Mouse (Mus musculus) midbrain, embryonic 16.5 days (tissue): Measurements from ENCODE around the gene Olfr770. TPM values are rescaled to one million over a fixed set of nuclear protein-coding genes. Genes with fewer than 3 reads are reported as not detected.

Experiments
- polyA plus RNA-seq: library from polyadenylated mRNA; unstranded; fragments of >200 nt; fragmentation: Nextera tagmentation; extraction: Ambion mirVana; gene quantifications from 2 replicates; pipeline ENCODE4 v1.2.1, GENCODE M21; 2015

Olfr770 gene
- polyA plus RNA-seq, 1 experiment from 2014 or later = not detected

Other genes starting within 250 kb of the Olfr770 start
- 7.6 and 7.9 TPM in 2 replicates for gene Gdf11, start 247.3 kb downstream of the Olfr770 start, polyA plus RNA-seq
- 152 and 195 TPM in 2 replicates for gene Cd63, start 238.0 kb downstream of the Olfr770 start, polyA plus RNA-seq
- 13.6 TPM in 2 replicates for gene Rdh5, start 216.1 kb downstream of the Olfr770 start, polyA plus RNA-seq
- gene Bloc1s1, start 215.0 kb downstream of the Olfr770 start, polyA plus RNA-seq = 227 and 228 TPM in 2 replicates
- gene Itga7, start 205.2 kb downstream of the Olfr770 start, polyA plus RNA-seq = 6.1 and 9.2 TPM in 2 replicates
- not detected in 2 replicates for gene Mettl7b, start 178.0 kb downstream of the Olfr770 start, polyA plus RNA-seq
- gene Olfr9, start 149.6 kb downstream of the Olfr770 start, polyA plus RNA-seq = not detected in 2 replicates
- not detected in 2 replicates for gene Olfr763, start 128.2 kb downstream of the Olfr770 start, polyA plus RNA-seq
- not detected in 2 replicates for gene Olfr764-ps1, start 99.1 kb downstream of the Olfr770 start, polyA plus RNA-seq
- not detected in 2 replicates for gene Olfr765, start 89.0 kb downstream of the Olfr770 start, polyA plus RNA-seq
- not detected in 2 replicates for gene Olfr766-ps1, start 70.0 kb downstream of the Olfr770 start, polyA plus RNA-seq
- gene Olfr767, start 56.1 kb downstream of the Olfr770 start, polyA plus RNA-seq = not detected in 2 replicates
- gene Olfr768, start 39.6 kb downstream of the Olfr770 start, polyA plus RNA-seq = not detected in 2 replicates
- not detected in 2 replicates for gene Olfr769, start 21.1 kb downstream of the Olfr770 start, polyA plus RNA-seq
- not detected in 2 replicates for gene Olfr771, start 25.8 kb upstream of the Olfr770 start, polyA plus RNA-seq
- gene Olfr772, start 38.9 kb upstream of the Olfr770 start, polyA plus RNA-seq = not detected in 2 replicates
- gene Olfr773, start 48.4 kb upstream of the Olfr770 start, polyA plus RNA-seq = not detected in 2 replicates
- not detected in 2 replicates for gene Olfr774, start 97.2 kb upstream of the Olfr770 start, polyA plus RNA-seq
- not detected in 2 replicates for gene Olfr775, start 109.4 kb upstream of the Olfr770 start, polyA plus RNA-seq
- gene Olfr776, start 120.1 kb upstream of the Olfr770 start, polyA plus RNA-seq = not detected in 2 replicates
- gene Olfr777, start 132.5 kb upstream of the Olfr770 start, polyA plus RNA-seq = not detected in 2 replicates
- not detected in 2 replicates for gene Olfr780, start 179.1 kb upstream of the Olfr770 start, polyA plus RNA-seq
- not detected in 2 replicates for gene Olfr781, start 189.9 kb upstream of the Olfr770 start, polyA plus RNA-seq
- gene Olfr782, start 209.9 kb upstream of the Olfr770 start, polyA plus RNA-seq = not detected in 2 replicates
- gene Olfr784, start 245.1 kb upstream of the Olfr770 start, polyA plus RNA-seq = 0.16 TPM in 1 of 2 replicates, not detected in the other